Mouse (Mus musculus): ENCODE measurements around the gene Diablo.

Gene Diablo

GRCm38 (mm10) chr5:123499717-123500116, 24.3 kb downstream of the Diablo start:
- DNase-seq: no peak

- no peak for DNase-seq
Measured at GRCm38 (mm10) chr5:123489935-123490334, 34.0 kb downstream of the Diablo start.

GRCm38 (mm10) chr5:123489112-123489785, 34.7 kb downstream of the Diablo start, which contains the start of the genes Lrrc43 and Il31:
Lrrc43 (plus strand) TSS chr5:123489305.
Il31 (minus strand) TSS chr5:123489489.
- DNase-seq: no peak

GRCm38 (mm10) chr5:123487659-123488395, 36.1 kb downstream of the Diablo start:
- no peak for DNase-seq

- DNase-seq: no peak
Measured at GRCm38 (mm10) chr5:123473817-123474216, 50.2 kb downstream of the Diablo start.

- no peak for DNase-seq
Measured at GRCm38 (mm10) chr5:123470784-123471400, 53.1 kb downstream of the Diablo start.

- DNase-seq: no peak
Measured at GRCm38 (mm10) chr5:123464638-123465037, 59.3 kb downstream of the Diablo start.

- DNase-seq: no peak
Measured at GRCm38 (mm10) chr5:123461420-123461819, 62.6 kb downstream of the Diablo start.
